Mouse (Mus musculus) cerebellum, postnatal 4 days (tissue): ENCODE measurements around the gene Lix1.

Source experiments
- DNase-seq, 2 experiments: peaks; one replicate each; pipeline ENCODE4 v3.0.0; 2022; ENCODE audit warnings: low spot score in 2 of 2, mixed read lengths in 1 of 2

The Lix1 gene

DNA sequence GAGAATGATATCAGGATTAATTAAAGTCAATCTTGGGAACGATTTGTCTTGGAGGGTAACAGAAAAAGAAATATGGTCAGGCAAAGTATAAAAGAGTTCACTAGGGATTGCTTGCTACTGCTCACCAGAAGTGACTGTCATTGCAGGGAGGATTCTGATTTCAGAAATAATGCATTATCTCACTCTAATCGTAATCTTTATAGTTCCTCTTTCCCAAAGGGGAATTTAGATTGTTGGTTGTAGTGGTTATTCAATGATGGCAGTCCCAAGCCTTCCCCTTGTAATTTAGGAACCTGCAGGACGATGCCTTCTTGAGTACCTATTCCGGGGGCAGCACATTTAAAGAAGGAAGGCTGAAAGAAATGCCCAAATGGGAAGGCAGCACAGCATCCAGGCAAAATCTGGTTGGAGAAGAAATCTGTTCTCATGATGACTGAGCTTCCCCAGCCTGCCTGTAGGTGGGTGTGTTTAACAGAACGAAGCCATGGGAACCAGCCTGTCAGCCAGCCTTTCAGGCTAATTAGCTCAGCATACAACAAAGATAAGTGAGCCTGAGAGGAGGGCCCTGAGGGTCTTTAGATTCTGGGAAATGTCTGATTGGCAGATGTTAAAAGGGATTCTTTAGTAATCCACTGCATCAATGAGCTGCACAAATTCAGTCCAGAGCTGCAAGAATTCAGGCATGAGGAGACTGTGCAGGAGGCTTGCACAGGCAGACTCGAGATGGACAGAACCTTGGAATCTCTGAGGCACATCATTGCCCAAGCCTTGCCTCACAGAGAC lies at the start of gene Lix1:
TSS of gene Lix1 (plus strand) at position 451 of the 783 bp plus-strand sequence.
- peak; percentile 27 to 55 for DNase-seq

DNA sequence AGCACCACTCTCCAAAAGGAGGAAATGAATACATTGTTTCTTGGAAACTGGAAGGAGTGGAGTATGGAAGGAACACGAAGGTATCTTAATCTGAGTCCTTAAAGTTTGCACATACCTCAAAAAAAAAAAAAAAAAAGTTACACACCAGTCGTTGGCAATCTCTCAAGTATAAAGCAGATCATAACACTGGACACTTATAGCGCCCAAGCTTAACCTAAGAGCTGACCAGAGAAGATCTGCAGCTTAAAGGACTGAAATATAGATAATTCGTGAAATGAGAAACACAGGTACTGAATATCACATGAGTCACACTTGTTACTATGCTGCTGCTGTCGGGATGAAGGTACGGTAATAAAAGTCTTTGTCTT lies 28.9 kb upstream of the Lix1 start:
- DNase-seq, result no peak

DNA sequence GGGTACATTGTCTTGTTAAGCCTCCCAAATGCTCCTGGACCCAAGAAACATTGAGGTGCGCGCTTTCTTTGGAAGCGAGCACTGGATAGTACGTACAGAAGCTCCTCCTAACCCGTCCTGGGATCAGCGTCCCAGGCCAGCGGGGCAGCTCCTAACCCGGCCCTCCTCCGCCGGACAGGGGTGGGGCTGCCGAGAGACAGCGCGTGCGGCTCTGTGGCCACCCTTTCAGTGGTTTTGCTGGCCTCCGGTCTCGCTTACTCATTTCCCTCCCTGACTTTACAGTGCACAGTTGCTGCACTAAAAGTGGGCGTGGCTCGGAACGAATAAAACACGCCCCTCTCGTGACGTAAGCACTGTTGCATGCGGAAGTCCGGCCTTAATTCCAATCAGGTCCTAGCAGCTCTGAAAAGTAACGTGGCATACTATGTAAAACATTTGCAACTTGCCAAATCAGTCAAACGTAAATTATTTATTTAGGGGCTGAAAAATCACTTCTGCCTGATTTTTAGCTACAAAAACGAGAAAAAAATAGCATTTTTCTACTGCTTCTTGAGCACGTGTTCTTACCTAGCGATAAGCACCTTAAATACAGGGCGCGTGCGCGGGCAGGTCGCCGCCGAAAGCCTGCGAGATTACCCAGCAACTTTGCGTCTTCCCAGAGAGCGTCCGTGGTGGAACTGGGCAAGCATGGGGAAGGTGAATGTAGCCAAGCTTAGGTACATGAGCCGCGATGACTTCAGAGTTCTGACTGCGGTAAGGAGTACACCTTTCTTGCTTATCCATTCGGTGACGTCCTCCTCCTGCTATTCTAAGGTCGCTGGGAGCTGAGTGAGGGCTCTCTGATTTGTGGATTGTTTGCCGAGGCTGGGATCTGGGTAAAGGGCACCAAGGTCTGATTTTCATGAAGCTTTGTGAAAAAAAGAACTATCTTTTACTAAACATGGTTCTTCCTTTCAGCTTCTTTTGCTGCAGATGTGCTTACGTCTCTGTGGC lies 28.3 kb upstream of the Lix1 start, which contains the start of gene Riok2:
TSS of gene Riok2 (plus strand) at position 392 of the 993 bp plus-strand sequence.
- DNase-seq, result peak; percentile 75 to 92

DNA sequence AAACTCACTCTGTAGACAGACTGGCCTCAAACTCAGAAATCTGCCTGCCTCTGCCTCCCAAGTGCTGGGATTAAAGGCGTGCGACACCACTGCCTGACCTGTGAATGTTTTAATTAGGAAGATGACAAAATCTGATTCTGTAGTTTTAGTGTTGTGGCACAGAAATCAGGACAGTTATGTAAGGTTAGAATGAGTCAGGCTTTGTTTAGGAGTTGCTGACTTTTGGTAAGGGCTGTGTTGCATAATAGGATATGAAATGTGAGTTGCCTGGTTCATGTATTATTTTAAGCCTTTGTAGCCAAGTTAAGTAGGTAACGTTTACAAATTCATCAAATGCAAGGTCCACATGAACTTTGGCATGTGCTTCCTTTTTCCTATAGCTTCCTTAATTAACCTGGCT lies 26.9 kb upstream of the Lix1 start:
- DNase-seq, result no peak

DNA sequence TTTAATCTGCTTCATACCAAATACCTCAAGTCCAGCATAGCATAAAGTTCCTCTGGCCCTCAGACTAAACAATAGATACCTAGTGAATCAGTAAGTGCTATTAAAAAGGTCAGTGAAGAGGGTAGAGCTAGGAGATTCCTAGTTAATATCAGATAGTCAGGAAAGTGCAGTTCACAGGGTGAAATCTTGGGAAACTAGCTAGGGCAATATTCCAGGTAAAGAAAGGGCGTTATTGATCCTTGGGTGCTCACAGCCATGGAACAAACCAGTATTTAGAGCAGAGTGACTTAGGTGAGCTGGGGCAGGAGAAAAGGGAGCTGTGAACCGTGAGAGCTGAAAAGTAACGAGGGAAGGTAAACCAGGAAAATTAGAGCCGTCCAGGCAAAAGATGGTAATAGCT lies 18.8 kb upstream of the Lix1 start:
- no peak for DNase-seq

DNA sequence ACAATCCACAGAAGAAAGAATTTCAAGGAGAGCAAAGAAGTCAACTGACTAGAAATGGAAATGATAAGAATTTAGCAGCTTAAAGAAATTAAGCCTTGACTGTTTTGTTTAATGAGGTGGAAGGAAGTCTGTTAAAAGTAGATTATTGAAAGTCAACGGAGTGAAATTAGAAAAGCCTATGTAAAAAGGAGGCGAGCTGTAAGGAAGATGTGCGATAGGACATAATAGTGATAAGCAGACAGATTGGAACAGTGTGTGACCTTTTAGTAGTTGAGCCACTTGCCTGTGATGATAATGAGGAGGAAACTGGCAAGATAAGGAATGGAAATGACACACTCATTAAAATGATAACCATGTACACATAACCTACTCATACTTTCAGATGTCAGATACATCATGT lies 18.0 kb upstream of the Lix1 start:
- no peak for DNase-seq

DNA sequence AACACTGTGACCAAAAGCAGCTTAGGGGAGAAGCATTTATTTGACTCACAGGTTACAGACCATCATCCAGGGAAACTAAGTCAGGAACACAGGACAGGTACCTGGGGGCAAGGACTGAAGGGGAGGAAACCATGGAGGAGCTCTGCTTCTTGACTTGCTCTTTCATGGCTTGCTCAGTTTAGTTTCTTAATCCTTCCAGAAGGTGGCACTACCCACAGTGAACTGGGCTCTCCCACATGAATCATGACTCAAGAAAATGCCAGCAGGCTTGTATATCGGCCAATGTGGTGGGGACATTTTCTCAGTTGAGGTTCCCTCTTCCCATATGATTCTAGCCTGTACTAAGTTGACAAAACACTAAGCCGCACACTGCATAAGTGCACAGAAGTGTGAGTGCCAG lies 16.4 kb upstream of the Lix1 start:
- no peak for DNase-seq

DNA sequence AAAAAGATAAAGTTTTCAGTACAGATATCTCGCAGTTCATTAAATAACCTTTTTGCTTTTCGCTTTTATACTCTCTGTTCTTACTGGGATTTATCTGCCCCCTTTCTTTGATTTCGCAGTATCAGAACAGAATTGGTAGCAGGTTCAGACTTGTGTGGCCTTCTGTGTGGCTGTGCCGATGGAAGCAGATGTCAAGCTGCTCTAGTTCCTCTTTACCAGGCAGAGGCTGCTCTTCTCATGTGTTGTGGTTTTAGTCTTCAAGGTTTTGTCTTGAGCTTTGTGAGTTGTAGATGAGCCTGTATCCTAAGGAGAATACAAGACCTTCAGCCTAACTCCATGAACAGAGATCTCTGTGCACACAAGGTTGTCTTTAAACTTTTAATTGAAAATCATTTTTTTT lies 10.6 kb upstream of the Lix1 start:
- no peak for DNase-seq

DNA sequence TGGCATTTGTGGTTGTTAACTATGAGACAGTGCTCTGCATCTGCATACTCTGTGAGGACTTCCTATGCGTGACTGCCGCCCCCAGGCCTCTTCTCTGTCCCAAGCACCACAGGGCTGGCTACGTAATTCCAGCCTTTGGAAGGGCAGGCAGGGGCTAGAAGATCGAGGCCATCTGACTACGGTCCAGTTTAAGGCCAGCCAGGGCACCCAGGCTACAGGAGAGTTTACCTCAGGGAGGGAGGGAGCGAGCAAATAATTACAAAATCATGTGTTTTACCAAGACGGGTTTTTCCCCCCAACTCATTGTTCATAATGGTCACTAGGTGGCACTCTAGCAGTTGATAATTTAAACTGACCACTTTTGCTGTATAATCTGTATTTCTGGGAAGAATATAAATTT lies 9.6 kb upstream of the Lix1 start:
- no peak for DNase-seq

DNA sequence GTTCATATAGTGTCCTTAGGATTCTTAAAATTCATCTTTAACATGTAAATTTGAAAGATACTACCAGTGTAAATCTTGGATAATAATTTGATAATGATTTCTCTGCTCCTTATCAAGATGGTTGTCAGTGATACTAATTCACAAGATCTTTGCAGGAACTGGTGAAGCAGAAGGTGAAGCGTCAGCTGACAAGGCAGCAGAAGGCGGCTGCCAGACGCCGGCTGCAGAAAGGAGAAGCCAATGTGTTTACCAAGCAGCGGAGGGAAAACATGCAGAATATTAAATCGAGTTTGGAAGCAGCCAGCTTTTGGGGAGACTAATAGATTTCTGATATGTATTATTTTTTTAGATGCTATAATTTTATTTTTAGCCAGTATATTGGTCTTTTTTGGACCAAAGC lies 9.2 kb upstream of the Lix1 start:
- DNase-seq, result no peak

GRCm38 (mm10) chr17:17394336-17394735 lies 8.1 kb upstream of the Lix1 start:
- peak; percentile 68 to 74 for DNase-seq

- no peak for DNase-seq
Measured at GRCm38 (mm10) chr17:17396869-17397268, 5.6 kb upstream of the Lix1 start.

- no peak for DNase-seq
Measured at GRCm38 (mm10) chr17:17398664-17399063, 3.8 kb upstream of the Lix1 start.

DNA sequence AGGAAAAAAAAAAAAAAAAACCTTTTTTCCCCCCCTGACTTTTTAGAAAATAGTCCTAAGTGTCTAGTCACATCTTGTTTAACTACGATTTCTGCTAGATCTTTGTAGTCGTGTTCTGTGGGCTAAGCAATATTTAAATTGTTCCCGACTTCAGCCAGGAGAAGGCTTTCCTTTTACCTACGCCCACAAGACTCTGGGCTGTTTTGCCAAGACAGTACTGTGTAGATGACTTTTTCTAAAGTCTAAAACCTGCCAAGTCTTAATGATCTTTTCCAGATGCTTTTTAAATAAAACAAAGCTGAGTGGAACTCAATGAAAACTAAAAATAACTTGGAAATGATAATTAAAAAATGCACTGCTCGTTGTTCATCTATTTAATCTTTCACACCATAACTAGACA lies 566 bp downstream of the Lix1 start:
- no peak for DNase-seq

DNA sequence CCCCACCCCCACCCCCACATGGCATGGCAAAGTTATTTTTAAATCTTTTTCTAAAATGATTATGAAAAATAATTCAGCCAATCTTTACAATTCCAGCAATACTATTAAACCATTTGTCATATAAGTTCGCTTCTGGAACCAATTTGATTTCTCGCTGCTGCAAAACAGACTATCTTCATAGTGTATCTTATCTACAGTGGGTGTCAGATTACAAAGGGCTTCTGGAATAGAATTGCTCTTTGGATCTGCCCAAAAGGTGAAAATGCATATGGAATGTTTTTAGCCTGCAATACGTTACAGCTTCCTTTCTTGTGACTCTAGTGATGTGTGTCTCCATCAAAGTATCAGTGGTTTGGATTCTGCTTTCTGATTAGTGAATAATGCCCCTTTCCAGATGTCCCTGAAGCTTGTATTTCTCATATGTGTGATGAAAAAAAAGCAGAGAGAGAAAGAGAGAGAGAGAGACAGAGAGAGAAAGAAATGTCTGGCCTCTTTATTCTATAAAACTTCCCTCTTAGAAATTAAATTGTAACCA lies 1.2 kb downstream of the Lix1 start:
- no peak for DNase-seq

DNA sequence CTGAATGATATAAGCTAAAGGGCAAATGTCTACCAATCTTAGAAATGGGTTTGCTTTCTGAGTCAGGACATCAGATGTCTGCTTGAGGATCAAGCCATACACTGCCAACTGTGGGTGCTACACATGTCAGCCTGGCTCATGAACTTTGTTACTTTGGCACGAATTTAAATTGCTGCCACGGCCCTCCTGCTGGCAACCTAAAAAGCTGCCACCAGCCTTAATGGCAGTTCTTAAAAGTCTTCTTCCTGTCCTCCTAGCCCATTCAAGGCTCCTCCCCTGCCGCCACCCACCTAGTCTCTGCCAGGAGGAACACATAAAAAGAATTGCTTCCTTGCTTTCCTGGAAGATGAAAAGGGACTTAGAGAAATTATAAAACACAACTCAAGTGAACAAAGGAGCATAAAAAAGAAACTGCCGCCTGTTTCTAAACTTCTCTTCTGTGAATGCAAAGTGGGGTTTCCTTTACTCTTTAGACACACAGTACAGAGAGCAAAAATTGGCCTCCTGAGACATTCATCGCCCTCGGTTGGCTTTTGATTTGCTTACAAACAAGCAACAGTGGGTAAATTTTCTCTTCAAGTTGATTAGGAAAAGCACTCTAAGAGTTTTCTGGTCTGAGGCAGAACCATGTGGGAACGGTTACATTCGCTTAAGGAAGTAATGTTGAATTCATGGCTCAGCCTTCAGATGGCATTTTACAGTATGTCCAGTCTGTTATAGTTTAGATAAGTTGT lies 2.5 kb downstream of the Lix1 start:
- DNase-seq, result no peak

DNA sequence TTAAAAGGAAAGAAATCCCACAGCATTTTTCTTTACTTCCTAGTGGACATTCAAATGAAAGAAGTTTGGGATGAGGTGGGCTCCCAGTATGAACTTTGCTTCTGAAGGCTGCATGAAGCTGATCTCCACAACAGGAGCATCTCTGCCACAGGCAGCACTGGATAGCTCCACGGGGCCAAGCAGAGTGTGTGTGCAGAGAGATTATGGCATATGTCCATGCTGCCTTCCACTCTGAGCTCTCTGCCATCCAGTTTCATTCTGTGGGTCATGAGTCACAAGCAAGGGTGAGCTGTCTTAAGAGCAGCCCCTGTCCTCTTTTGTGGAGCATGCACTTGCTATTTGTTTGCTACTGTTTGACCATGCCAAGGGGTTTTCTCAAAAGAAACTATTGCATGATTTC lies 3.1 kb downstream of the Lix1 start:
- no peak for DNase-seq

DNA sequence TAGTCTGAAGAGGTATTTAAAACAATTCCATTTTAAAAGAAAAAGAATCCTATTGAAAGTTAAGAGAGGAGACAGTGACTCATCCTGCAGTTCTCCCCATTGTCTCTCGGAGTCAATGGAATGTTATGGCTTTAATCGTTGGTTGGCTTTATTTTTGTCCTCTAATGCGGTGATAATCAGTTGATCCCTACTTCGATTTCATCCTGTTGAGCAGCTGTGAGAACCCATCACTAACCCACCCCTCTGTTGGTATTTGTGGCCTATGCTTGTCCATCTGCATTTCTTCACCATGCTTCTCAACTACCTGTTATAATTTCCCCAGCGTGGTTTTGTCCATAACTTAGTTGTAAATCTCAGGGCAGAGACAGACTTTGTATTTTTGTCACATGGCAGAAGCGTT lies 5.7 kb downstream of the Lix1 start:
- DNase-seq, result no peak

GRCm38 (mm10) chr17:17408720-17409478 lies 6.4 kb downstream of the Lix1 start:
- no peak for DNase-seq

DNA sequence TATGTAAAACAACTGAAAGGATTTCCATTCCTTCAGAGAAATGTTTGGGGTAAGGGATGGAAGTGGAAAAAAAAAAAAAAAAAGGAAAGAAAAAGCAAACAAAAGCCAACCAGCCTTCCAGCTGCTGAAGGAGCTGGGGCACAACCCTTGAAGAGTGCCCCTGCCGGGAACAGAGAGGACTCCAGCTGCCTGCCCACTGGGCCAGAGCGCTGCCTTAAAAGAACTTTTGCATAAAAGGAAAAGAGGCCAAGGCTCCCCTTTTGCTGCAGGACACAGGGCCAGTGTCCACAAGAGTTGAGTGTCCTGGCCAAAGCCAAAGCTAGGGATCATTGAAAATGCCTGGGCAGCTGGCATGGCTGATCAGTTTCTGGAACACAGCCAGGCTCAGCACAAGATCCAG lies 7.1 kb downstream of the Lix1 start:
- DNase-seq, result no peak

DNA sequence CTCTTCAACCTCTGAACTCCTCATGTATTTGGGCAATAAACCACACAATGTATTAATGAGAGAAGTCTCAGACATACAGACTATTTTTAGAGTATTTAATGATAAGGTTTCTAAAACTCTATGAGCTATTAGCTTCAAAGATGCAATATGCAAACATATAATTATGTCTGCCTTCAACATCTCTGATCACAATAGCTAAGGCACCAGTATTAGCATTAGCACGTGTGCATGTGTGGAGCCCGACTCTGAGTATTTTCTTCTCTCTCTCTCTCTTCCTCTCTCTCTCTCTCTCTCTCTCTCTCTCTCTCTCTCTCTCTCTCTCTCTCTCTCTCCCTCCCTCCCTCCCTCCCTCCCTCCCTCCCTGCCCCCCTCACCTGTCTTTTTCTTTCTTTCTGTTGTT lies 9.0 kb downstream of the Lix1 start:
- no peak for DNase-seq
